Mouse (Mus musculus): Measurements from ENCODE around the gene Tek. TPM values are rescaled to one million over a fixed set of nuclear protein-coding genes. Genes with fewer than 3 reads are reported as not detected.
"Not testable (repeated sequence)": the region's sequence is repeated elsewhere in the genome, so short reads cannot be mapped to it uniquely, and the experiment has no call there.

Gene Tek
- polyA plus RNA-seq (2012; ENCODE audit: insufficient read depth, insufficient read length, missing spikeins) = not detected in 2 replicates

DNA sequence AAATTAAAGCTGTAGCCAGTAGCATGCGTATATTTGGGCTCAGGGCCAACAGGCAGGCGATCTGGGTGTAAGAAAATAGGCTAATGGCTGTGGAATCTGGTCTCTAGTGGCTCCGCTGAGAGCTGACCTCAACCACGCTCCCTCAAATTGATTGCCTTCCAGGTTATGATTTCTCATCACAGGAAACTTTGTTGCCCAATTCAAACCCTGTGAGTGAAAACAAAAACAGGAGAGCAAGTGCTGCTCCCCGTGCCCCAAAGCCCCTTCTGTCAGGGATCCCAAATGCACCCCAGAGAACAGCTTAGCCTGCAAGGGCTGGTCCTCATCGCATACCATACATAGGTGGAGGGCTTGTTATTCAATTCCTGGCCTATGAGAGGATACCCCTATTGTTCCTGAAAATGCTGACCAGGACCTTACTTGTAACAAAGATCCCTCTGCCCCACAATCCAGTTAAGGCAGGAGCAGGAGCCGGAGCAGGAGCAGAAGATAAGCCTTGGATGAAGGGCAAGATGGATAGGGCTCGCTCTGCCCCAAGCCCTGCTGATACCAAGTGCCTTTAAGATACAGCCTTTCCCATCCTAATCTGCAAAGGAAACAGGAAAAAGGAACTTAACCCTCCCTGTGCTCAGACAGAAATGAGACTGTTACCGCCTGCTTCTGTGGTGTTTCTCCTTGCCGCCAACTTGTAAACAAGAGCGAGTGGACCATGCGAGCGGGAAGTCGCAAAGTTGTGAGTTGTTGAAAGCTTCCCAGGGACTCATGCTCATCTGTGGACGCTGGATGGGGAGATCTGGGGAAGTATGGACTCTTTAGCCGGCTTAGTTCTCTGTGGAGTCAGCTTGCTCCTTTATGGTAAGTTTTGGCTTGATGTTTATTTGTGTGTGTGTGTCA lies at the start of gene Tek:
TSS of gene Tek (plus strand) at position 452 of the 894 bp plus-strand sequence.
- H3K4me1 ChIP-seq (ENCODE audit: control insufficient read depth, insufficient read depth, low read length) = no peaks in the 10 kb centered on the region
- H3K4me3 ChIP-seq (ENCODE audit: insufficient read depth, low read length) = no peak within 1 kb of the TSS
- H3K27ac ChIP-seq (ENCODE audit: insufficient read depth, low read depth, low read length) = no peak within 1 kb of the TSS

DNA sequence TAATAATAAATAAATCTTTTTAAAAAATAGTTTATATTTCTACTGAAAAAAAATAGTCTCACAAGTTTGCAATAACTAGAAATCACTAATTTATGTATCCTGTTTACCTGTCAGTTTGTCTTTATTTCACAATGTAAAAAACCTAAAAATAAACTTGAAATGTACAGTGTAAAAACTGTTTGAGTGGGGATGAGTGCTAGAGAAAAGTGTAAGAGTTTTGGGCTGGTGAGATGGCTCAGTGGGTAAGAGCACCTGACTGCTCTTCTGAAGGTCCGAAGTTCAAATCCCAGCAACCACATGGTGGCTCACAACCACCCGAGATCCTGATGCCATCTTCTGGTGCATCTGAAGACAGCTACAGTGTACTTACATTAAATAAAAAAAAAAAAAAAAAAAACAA lies 49.3 kb upstream of the Tek start:
- H3K4me3 ChIP-seq (ENCODE audit: insufficient read depth, low read length); H3K27ac ChIP-seq (ENCODE audit: insufficient read depth, low read depth, low read length); H3K4me1 ChIP-seq (ENCODE audit: control insufficient read depth, insufficient read depth, low read length): not testable (repeated sequence)

More for the DNA sequence above, at the start of gene Tek:
- TF ChIP-seq CTCF (IDR thresholded peaks at IDR 0.05; ENCODE audit: low read depth, low read length) (no peak), POLR2A (IDR thresholded peaks at IDR 0.05; ENCODE audit: borderline replicate concordance, low read depth, low read length) (no peak)

DNA sequence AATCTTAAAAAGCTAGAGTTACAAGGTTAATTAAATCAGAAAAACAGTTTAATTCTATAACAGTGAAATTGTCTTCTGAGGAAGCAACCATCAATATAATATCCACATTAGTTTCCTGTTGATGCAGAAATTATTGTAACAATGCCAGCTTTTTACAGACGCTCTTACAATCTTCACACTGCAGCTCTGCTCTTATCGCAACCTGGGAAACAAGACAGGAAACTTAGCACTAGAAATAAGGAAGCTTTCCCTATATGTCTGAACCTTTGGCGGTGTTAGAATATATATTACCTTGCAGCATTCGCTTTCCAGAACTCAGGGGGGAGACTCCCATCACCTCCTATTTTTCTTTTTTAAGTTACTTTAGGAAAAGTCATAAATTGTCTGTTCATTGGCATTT lies 48.0 kb upstream of the Tek start:
- no peak overlapping the region for H3K4me3 ChIP-seq (ENCODE audit: insufficient read depth, low read length)
- no peak overlapping the region for H3K27ac ChIP-seq (ENCODE audit: insufficient read depth, low read depth, low read length)
- no peaks in the 10 kb centered on the region for H3K4me1 ChIP-seq (ENCODE audit: control insufficient read depth, insufficient read depth, low read length)
- TF ChIP-seq POLR2A (IDR thresholded peaks at IDR 0.05; ENCODE audit: borderline replicate concordance, low read depth, low read length) = no peak
- no peak for TF ChIP-seq CTCF (IDR thresholded peaks at IDR 0.05; ENCODE audit: low read depth, low read length)

DNA sequence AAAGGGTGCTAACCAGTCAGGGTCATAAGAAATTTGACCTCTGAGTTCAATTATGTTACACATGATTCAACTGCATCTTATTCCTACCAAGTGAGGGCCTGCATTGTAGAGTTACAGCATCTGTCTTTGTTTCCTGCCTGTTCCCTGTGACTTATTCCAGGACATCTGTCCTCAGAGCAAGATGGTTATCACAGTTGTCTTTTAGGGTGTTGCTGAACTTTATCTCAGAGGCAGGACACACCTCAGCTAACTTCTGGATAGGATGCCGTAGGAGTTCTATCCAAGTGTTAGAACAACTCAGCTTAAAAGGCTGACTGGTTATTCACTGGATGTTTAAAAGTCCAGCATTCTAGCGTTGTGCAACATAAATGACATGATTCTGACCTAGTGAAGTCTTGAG lies 46.9 kb upstream of the Tek start:
- Histone ChIP-seq H3K4me1 (ENCODE audit: control insufficient read depth, insufficient read depth, low read length) (no peaks in the 10 kb centered on the region), H3K27ac (ENCODE audit: insufficient read depth, low read depth, low read length) (no peak overlapping the region), H3K4me3 (ENCODE audit: insufficient read depth, low read length) (no peak overlapping the region)
- no peak for TF ChIP-seq CTCF (IDR thresholded peaks at IDR 0.05; ENCODE audit: low read depth, low read length)
- TF ChIP-seq POLR2A (IDR thresholded peaks at IDR 0.05; ENCODE audit: borderline replicate concordance, low read depth, low read length) = no peak

DNA sequence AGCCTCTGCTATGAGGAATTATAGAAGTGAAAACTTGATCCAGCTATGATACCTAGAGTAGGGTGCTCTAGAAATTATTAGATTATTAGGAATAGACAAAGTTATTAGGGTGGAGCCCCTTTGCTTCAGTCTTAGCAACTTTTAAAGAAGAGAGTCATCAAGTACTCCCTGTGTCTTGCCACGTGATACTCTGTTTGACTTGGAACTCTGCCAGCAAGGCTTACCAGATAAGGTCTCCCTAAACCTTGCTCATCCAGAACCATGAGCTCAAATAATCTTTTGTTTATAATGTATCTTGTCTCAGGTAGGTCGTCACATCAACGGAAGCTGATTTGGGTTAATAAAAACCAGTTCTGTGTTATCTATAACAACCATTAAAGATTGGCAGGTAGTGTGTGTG lies 42.7 kb upstream of the Tek start:
- Histone ChIP-seq H3K4me3 (ENCODE audit: insufficient read depth, low read length) (no peak overlapping the region), H3K27ac (ENCODE audit: insufficient read depth, low read depth, low read length) (no peak overlapping the region), H3K4me1 (ENCODE audit: control insufficient read depth, insufficient read depth, low read length) (no peaks in the 10 kb centered on the region)
- TF ChIP-seq CTCF (IDR thresholded peaks at IDR 0.05; ENCODE audit: low read depth, low read length) = no peak
- no peak for TF ChIP-seq POLR2A (IDR thresholded peaks at IDR 0.05; ENCODE audit: borderline replicate concordance, low read depth, low read length)

DNA sequence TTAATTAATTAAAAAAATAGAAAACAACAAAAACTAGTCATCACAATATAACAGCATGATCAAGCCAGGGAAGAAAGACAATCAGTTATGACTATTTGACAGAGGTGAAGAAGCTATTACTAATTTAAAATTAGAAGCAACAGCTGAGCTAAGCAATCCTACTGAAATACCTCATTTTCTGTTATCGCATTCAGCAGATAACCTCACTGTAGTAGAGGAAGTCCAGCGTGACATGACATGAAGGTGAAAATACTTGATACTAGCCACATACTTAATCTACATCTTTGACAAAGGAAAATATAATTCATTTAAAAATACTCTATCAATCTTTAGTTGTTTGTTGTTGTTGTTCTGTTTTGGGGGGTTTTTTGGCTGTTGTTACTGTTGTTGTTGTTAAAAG lies 28.1 kb upstream of the Tek start:
- Histone ChIP-seq H3K4me1 (ENCODE audit: control insufficient read depth, insufficient read depth, low read length) (no peaks in the 10 kb centered on the region), H3K27ac (ENCODE audit: insufficient read depth, low read depth, low read length) (no peak overlapping the region), H3K4me3 (ENCODE audit: insufficient read depth, low read length) (no peak overlapping the region)
- TF ChIP-seq POLR2A (IDR thresholded peaks at IDR 0.05; ENCODE audit: borderline replicate concordance, low read depth, low read length) (no peak), CTCF (IDR thresholded peaks at IDR 0.05; ENCODE audit: low read depth, low read length) (no peak)

DNA sequence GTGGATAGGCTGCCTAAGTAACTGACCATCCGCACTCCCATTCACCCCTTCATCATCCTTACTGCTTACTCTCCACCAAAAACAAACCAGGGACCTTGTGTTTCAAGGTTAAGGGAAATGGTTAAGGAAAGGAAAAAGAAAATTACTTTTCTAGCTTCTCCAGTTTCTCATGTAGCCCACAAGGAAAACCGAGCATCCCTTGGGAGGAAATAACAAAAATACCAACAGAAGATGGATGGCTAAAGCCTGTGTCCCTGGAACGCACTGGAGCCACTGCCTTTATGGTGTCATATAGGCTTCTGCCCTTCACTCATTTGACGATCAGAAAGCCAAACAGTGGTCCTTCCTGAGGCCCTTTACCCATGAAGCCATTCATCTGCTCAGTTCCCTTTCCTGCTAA lies 27.7 kb upstream of the Tek start:
- no peak overlapping the region for H3K27ac ChIP-seq (ENCODE audit: insufficient read depth, low read depth, low read length)
- H3K4me3 ChIP-seq (ENCODE audit: insufficient read depth, low read length) = no peak overlapping the region
- no peaks in the 10 kb centered on the region for H3K4me1 ChIP-seq (ENCODE audit: control insufficient read depth, insufficient read depth, low read length)
- TF ChIP-seq CTCF (IDR thresholded peaks at IDR 0.05; ENCODE audit: low read depth, low read length) (no peak), POLR2A (IDR thresholded peaks at IDR 0.05; ENCODE audit: borderline replicate concordance, low read depth, low read length) (no peak)

DNA sequence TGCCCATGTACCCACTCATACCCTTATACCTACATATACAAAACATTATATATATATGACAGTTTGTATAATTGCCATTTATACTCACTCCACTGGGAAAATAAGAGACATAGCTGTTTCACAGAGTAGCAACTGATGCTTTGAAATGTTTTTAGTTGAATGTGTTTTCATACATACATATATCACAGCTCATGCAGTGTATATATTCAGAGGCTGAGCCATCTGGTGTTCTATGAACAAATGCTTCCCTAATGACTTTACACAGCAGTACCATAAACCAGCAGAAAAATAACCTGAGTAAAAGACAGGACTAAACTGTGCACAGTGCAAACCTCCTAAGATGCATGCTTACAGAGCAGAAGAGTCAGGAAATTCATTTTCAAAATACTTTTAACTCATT lies 25.3 kb upstream of the Tek start:
- no peak for TF ChIP-seq CTCF (IDR thresholded peaks at IDR 0.05; ENCODE audit: low read depth, low read length)
- no peak for TF ChIP-seq POLR2A (IDR thresholded peaks at IDR 0.05; ENCODE audit: borderline replicate concordance, low read depth, low read length)
- H3K27ac ChIP-seq (ENCODE audit: insufficient read depth, low read depth, low read length) = no peak overlapping the region
- no peaks in the 10 kb centered on the region for H3K4me1 ChIP-seq (ENCODE audit: control insufficient read depth, insufficient read depth, low read length)
- H3K4me3 ChIP-seq (ENCODE audit: insufficient read depth, low read length) = no peak overlapping the region

DNA sequence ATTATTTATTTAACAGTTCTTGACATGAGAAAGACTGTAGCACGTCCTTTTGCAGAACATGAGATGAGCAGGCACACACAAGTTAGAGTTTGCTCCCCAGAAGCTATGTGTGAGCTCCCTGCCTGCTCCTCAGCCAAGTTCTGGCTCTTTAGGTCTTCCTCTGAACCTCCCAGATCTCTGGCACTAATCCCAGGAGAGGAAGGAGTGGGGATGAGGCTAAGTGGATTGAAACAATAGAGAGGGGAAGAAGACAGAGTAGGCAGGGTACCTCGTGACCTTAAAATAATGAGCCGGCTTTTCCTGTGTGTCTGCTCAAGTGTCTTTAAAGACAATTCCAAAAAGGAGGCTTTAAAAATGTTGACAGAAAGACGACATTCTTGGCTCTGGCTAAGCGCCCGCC lies 23.9 kb upstream of the Tek start:
- Histone ChIP-seq H3K4me1 (ENCODE audit: control insufficient read depth, insufficient read depth, low read length) (no peaks in the 10 kb centered on the region), H3K4me3 (ENCODE audit: insufficient read depth, low read length) (no peak overlapping the region), H3K27ac (ENCODE audit: insufficient read depth, low read depth, low read length) (no peak overlapping the region)
- TF ChIP-seq CTCF (IDR thresholded peaks at IDR 0.05; ENCODE audit: low read depth, low read length) (no peak), POLR2A (IDR thresholded peaks at IDR 0.05; ENCODE audit: borderline replicate concordance, low read depth, low read length) (no peak)

DNA sequence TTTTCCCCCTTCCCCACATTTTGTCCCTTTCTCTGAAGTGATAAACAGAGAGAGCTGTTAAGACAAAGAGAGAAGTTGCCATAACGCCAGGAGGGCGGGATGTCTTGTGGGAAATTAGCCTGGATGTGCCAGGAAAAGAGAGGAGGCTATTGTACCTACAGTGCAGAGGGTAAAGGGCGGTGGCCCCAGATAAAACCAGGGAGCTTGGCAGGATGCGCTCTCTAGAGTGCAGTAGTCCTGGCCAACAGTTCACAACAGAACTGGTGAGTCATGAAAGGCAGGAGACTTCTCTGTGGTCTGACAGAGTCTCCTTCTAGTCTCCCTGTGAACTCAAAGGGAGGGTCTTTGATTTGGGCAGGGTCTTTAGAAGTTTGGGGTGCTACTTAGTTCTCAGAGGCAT lies 13.3 kb upstream of the Tek start:
- Histone ChIP-seq H3K4me3 (ENCODE audit: insufficient read depth, low read length) (no peak overlapping the region), H3K4me1 (ENCODE audit: control insufficient read depth, insufficient read depth, low read length) (no peaks in the 10 kb centered on the region)

More for the DNA sequence above, 13.3 kb upstream of the Tek start:
- H3K27ac ChIP-seq (ENCODE audit: insufficient read depth, low read depth, low read length) = no peak overlapping the region
- TF ChIP-seq POLR2A (IDR thresholded peaks at IDR 0.05; ENCODE audit: borderline replicate concordance, low read depth, low read length) (no peak), CTCF (IDR thresholded peaks at IDR 0.05; ENCODE audit: low read depth, low read length) (no peak)
